Comparison of ENCODE assay signal across 18 mouse cellular contexts in genomic region chr2:121235460-121236072, GRCm38 (mm10). TPM values are rescaled to one million over a fixed set of nuclear protein-coding genes. Genes with fewer than 3 reads are reported as not detected.
DNase-seq lines count a peak whose midpoint lies in the region; ATAC-seq and TF ChIP-seq lines count a peak whose summit lies in the region.
"Had no signal": no experiment of that assay in that cellular context is flagged by ENCODE, and none has a peak within 500 bp of the region (broad histone marks: within the 10 kb centered on the region; RNA-seq: fewer than 3 reads in every experiment).

No protein-coding gene starts in this region.

- peak; percentile 92 for ATAC-seq in stomach, embryonic 15.5 days (ENCODE audit: insufficient read depth, low FRiP score, low read depth)
- ATAC-seq in stomach, postnatal 0 days (ENCODE audit: low FRiP score, low TSS enrichment), result no peak
- peak; percentile 95 for ATAC-seq in erythroblast, adult 5-6 weeks (replicated peaks; ENCODE audit: low FRiP score, poor library complexity, severe bottlenecking)
- peak; percentile 99 for ATAC-seq in liver, embryonic 15.5 days (ENCODE audit: insufficient read depth)
- ATAC-seq in frontal cortex, adult (ENCODE audit: low TSS enrichment), result no peak
- ATAC-seq: CD4-positive, CD25-positive, alpha-beta regulatory T cell, adult 4 months; hindbrain, postnatal 0 days had no signal

- H3K4me1 ChIP-seq in stomach, embryonic 15.5 days, result no peaks in the 10 kb centered on the region
- no peaks in the 10 kb centered on the region for H3K4me1 ChIP-seq in stomach, postnatal 0 days (replicated peaks; ENCODE audit: control insufficient read depth, insufficient read depth)
- peaks cover 43% of the 10 kb centered on the region for H3K4me1 ChIP-seq in liver, embryonic 15.5 days (replicated peaks)
- H3K4me1 ChIP-seq: embryonic facial prominence, embryonic 12.5 days; limb, embryonic 13.5 days; midbrain, embryonic 10.5 days had no signal

- no peaks in the 10 kb centered on the region for H3K27me3 ChIP-seq in stomach, embryonic 15.5 days (replicated peaks)
- no peaks in the 10 kb centered on the region for H3K27me3 ChIP-seq in stomach, postnatal 0 days (ENCODE audit: control insufficient read depth, insufficient read depth, low read length)
- no peaks in the 10 kb centered on the region for H3K27me3 ChIP-seq in liver, embryonic 15.5 days
- H3K27me3 ChIP-seq: embryonic facial prominence, embryonic 12.5 days; limb, embryonic 13.5 days had no signal

- no peak overlapping the region for H3K27ac ChIP-seq in stomach, embryonic 15.5 days
- H3K27ac ChIP-seq in stomach, postnatal 0 days (replicated peaks), result no peak overlapping the region
- peak overlapping the region; percentile 95 for H3K27ac ChIP-seq in liver, embryonic 15.5 days (replicated peaks)
- H3K27ac ChIP-seq: embryonic facial prominence, embryonic 12.5 days; hindbrain, postnatal 0 days; limb, embryonic 13.5 days; midbrain, embryonic 10.5 days had no signal

- H3K4me3 ChIP-seq in stomach, embryonic 15.5 days (replicated peaks), result no peak overlapping the region
- H3K4me3 ChIP-seq in stomach, postnatal 0 days (ENCODE audit: low read depth, low read length), result no peak overlapping the region
- H3K4me3 ChIP-seq in liver, embryonic 15.5 days (replicated peaks), result peak overlapping the region; percentile 66
- H3K4me3 ChIP-seq: embryonic facial prominence, embryonic 12.5 days; limb, embryonic 13.5 days; midbrain, embryonic 10.5 days had no signal

- TF ChIP-seq EP300 in stomach, postnatal 0 days (optimal IDR thresholded peaks at IDR 0.05), result no peak

- no peak for TF ChIP-seq CTCF in stomach, postnatal 0 days (IDR thresholded peaks at IDR 0.05; ENCODE audit: low read depth)

- no peak for DNase-seq in stomach, postnatal 0 days (ENCODE audit: low spot score)
- no peak for DNase-seq in lung, postnatal 25 days (ENCODE audit: low spot score)
- no peak for DNase-seq in gastrocnemius, postnatal 10 days
- DNase-seq: adrenal gland, postnatal 14 days; cerebellum, adult 11-12 months; cerebellum, postnatal 36 days; heart, adult 18-20 months; heart, postnatal 36 days; lung, postnatal 10 days had no signal

- H3K9me3 ChIP-seq in stomach, embryonic 15.5 days, result no peaks in the 10 kb centered on the region
- no peaks in the 10 kb centered on the region for H3K9me3 ChIP-seq in stomach, postnatal 0 days (ENCODE audit: control insufficient read depth, low read length)
- H3K9me3 ChIP-seq in liver, embryonic 15.5 days (replicated peaks), result no peaks in the 10 kb centered on the region
- H3K9me3 ChIP-seq: embryonic facial prominence, embryonic 12.5 days; limb, embryonic 13.5 days; midbrain, embryonic 10.5 days had no signal

- whole genome bisulfite sequencing in stomach, embryonic 15.5 days, result 83% methylated on average over 8 of the region's 8 CpGs
- WGBS in stomach, postnatal 0 days, result 88% methylated on average over 8 of the region's 8 CpGs
- 31% methylated on average over 8 of the region's 8 CpGs for WGBS in liver, embryonic 15.5 days (ENCODE audit: insufficient replicate concordance)

- H3K4me2 ChIP-seq in stomach, embryonic 15.5 days, result no peak overlapping the region
- no peak overlapping the region for H3K4me2 ChIP-seq in stomach, postnatal 0 days (replicated peaks; ENCODE audit: low read depth)
- peak overlapping the region; percentile 74 for H3K4me2 ChIP-seq in liver, embryonic 15.5 days
- H3K4me2 ChIP-seq: embryonic facial prominence, embryonic 12.5 days; limb, embryonic 13.5 days had no signal

- peaks cover 34% of the 10 kb centered on the region for H3K36me3 ChIP-seq in stomach, embryonic 15.5 days
- H3K36me3 ChIP-seq in stomach, postnatal 0 days (ENCODE audit: control insufficient read depth, insufficient read depth, low read length), result peaks cover 7% of the 10 kb centered on the region
- H3K36me3 ChIP-seq in liver, embryonic 15.5 days (replicated peaks), result peaks cover 38% of the 10 kb centered on the region

- no peak overlapping the region for H3K9ac ChIP-seq in stomach, embryonic 15.5 days
- no peak overlapping the region for H3K9ac ChIP-seq in stomach, postnatal 0 days (ENCODE audit: low read length)
- peak overlapping the region; percentile 70 for H3K9ac ChIP-seq in liver, embryonic 15.5 days
- H3K9ac ChIP-seq: embryonic facial prominence, embryonic 12.5 days; limb, embryonic 13.5 days had no signal

RNA-seq across cellular contexts. Expression of gene Trp53bp1, which starts 35.6 kb away (rescaled TPM):
- polyA plus RNA-seq in stomach, embryonic 15.5 days (2015; fragmentation: Nextera tagmentation; extraction: Ambion mirVana), result 51.9 and 60.6 TPM in 2 replicates
- 9.6 and 10.6 TPM in 2 replicates for polyA plus RNA-seq in stomach, postnatal 0 days (2015; fragmentation: Nextera tagmentation; extraction: Ambion mirVana)
- 11.1 and 27.9 TPM in 2 replicates for total RNA-seq in erythroblast, adult 5-6 weeks (2015; ENCODE audit: low replicate concordance)
- total RNA-seq in erythroblast, adult 5-6 weeks (2017; ENCODE audit: low replicate concordance), result 44.8 and 96.0 TPM in 2 replicates
- 20.5 and 20.9 TPM in 2 replicates for polyA plus RNA-seq in liver, embryonic 15.5 days (2015; fragmentation: Nextera tagmentation; extraction: Ambion mirVana)
- total RNA-seq in gastrocnemius, postnatal 10 days (2021), result 10 to 100 TPM; 20.4 to 26.7 TPM

RNA-seq across cellular contexts. Expression of gene Map1a, which starts 53.8 kb away (rescaled TPM):
- 4.0 and 5.3 TPM in 2 replicates for polyA plus RNA-seq in stomach, embryonic 15.5 days (2015; fragmentation: Nextera tagmentation; extraction: Ambion mirVana)
- 1.3 and 2.1 TPM in 2 replicates for polyA plus RNA-seq in stomach, postnatal 0 days (2015; fragmentation: Nextera tagmentation; extraction: Ambion mirVana)
- total RNA-seq in erythroblast, adult 5-6 weeks (2015; ENCODE audit: low replicate concordance), result not detected in 2 replicates
- 0.14 TPM in 1 of 2 replicates, not detected in the other for total RNA-seq in erythroblast, adult 5-6 weeks (2017; ENCODE audit: low replicate concordance)
- 0.09 and 0.13 TPM in 2 replicates for polyA plus RNA-seq in liver, embryonic 15.5 days (2015; fragmentation: Nextera tagmentation; extraction: Ambion mirVana)
- total RNA-seq in gastrocnemius, postnatal 10 days (2021), result 10 to 100 TPM in 1 of 2 experiments, 1 to 10 TPM in 1; 9.3 to 11.7 TPM

Comparison
In these comparisons a context has a peak if more than half of its experiments do, and no peak if none do; other contexts are left out.
1. ATAC-seq: peak in stomach, embryonic 15.5 days (single experiment), erythroblast, adult 5-6 weeks (single experiment) and liver, embryonic 15.5 days (single experiment); none in stomach, postnatal 0 days (single experiment) and frontal cortex, adult (single experiment).